Mouse (Mus musculus): ENCODE data around the gene Kcnk2. TPM values are rescaled to one million over a fixed set of nuclear protein-coding genes. Genes with fewer than 3 reads are reported as not detected.

Kcnk2 gene
- polyA plus RNA-seq, 1 experiment, result not detected

- no peak for TF ChIP-seq GATA1 (IDR thresholded peaks at IDR 0.05; ENCODE audit: low read length)
Measured at GRCm38 (mm10) chr1:189290885-189291284, 111.2 kb downstream of the Kcnk2 start.

GRCm38 (mm10) chr1:189288948-189289347 lies 113.1 kb downstream of the Kcnk2 start:
- TF ChIP-seq GATA1 (IDR thresholded peaks at IDR 0.05; ENCODE audit: low read length), result no peak

- TF ChIP-seq GATA1 (IDR thresholded peaks at IDR 0.05; ENCODE audit: low read length), result no peak
Measured at GRCm38 (mm10) chr1:189272281-189272680, 129.8 kb downstream of the Kcnk2 start.

GRCm38 (mm10) chr1:189253631-189254030 lies 148.4 kb downstream of the Kcnk2 start:
- no peak for TF ChIP-seq GATA1 (IDR thresholded peaks at IDR 0.05; ENCODE audit: low read length)

GRCm38 (mm10) chr1:189253207-189253606 lies 148.9 kb downstream of the Kcnk2 start:
- no peak for TF ChIP-seq GATA1 (IDR thresholded peaks at IDR 0.05; ENCODE audit: low read length)

- TF ChIP-seq GATA1 (IDR thresholded peaks at IDR 0.05; ENCODE audit: low read length), result no peak
Measured at GRCm38 (mm10) chr1:189235261-189235660, 166.8 kb downstream of the Kcnk2 start.

GRCm38 (mm10) chr1:189232829-189233228 lies 169.2 kb downstream of the Kcnk2 start:
- no peak for TF ChIP-seq GATA1 (IDR thresholded peaks at IDR 0.05; ENCODE audit: low read length)

- TF ChIP-seq GATA1 (IDR thresholded peaks at IDR 0.05; ENCODE audit: low read length), result no peak
Measured at GRCm38 (mm10) chr1:189228222-189229084, 173.6 kb downstream of the Kcnk2 start.

- TF ChIP-seq GATA1 (IDR thresholded peaks at IDR 0.05; ENCODE audit: low read length), result no peak
Measured at GRCm38 (mm10) chr1:189227479-189227878, 174.6 kb downstream of the Kcnk2 start.

GRCm38 (mm10) chr1:189219051-189219450 lies 183.0 kb downstream of the Kcnk2 start:
- TF ChIP-seq GATA1 (IDR thresholded peaks at IDR 0.05; ENCODE audit: low read length), result no peak

GRCm38 (mm10) chr1:189217751-189218564 lies 184.1 kb downstream of the Kcnk2 start:
- TF ChIP-seq GATA1 (IDR thresholded peaks at IDR 0.05; ENCODE audit: low read length), result no peak

- TF ChIP-seq GATA1 (IDR thresholded peaks at IDR 0.05; ENCODE audit: low read length), result no peak
Measured at GRCm38 (mm10) chr1:189215131-189215530, 186.9 kb downstream of the Kcnk2 start.

GRCm38 (mm10) chr1:189214477-189214876 lies 187.6 kb downstream of the Kcnk2 start:
- no peak for TF ChIP-seq GATA1 (IDR thresholded peaks at IDR 0.05; ENCODE audit: low read length)

- no peak for TF ChIP-seq GATA1 (IDR thresholded peaks at IDR 0.05; ENCODE audit: low read length)
Measured at GRCm38 (mm10) chr1:189209715-189210108, 192.4 kb downstream of the Kcnk2 start.

- no peak for TF ChIP-seq GATA1 (IDR thresholded peaks at IDR 0.05; ENCODE audit: low read length)
Measured at GRCm38 (mm10) chr1:189209029-189209714, 192.9 kb downstream of the Kcnk2 start.

GRCm38 (mm10) chr1:189208605-189209004 lies 193.5 kb downstream of the Kcnk2 start:
- TF ChIP-seq GATA1 (IDR thresholded peaks at IDR 0.05; ENCODE audit: low read length), result no peak
